Mouse (Mus musculus): ENCODE data around the gene Lhfp. TPM values are rescaled to one million over a fixed set of nuclear protein-coding genes. Genes with fewer than 3 reads are reported as not detected.

Gene Lhfp
- polyA plus RNA-seq, 1 experiment from 2014 or later: 37.4 TPM

- H3K9me3 ChIP-seq (ENCODE audit: control insufficient read depth, low read length): no peaks in the 10 kb centered on the region
- ATAC-seq (ENCODE audit: low FRiP score, low TSS enrichment) (no peak), DNase-seq (ENCODE audit: low spot score) (no peak)
Observed at GRCm38 (mm10) chr3:53056430-53056829, 15.1 kb downstream of the Lhfp start.

GRCm38 (mm10) chr3:53059959-53060358, 18.6 kb downstream of the Lhfp start:
- no peaks in the 10 kb centered on the region for H3K27me3 ChIP-seq (ENCODE audit: control insufficient read depth, insufficient read depth, low read length)
- H3K36me3 ChIP-seq (ENCODE audit: control insufficient read depth, insufficient read depth, low read length): no peaks in the 10 kb centered on the region
- H3K27ac ChIP-seq (replicated peaks): peak overlapping the region; percentile 36; the same call in 1 of the 2 replicates
- DNase-seq (ENCODE audit: low spot score) (no peak), ATAC-seq (ENCODE audit: low FRiP score, low TSS enrichment) (no peak; the same call in 1 of the 2 replicates)
- no peak overlapping the region for H3K4me3 ChIP-seq (ENCODE audit: low read depth, low read length)
- TF ChIP-seq CTCF (IDR thresholded peaks at IDR 0.05; ENCODE audit: low read depth): no peak
- no peak for TF ChIP-seq EP300 (optimal IDR thresholded peaks at IDR 0.05)
- WGBS: 41% methylated on average over 2 of the region's 2 CpGs
- H3K9me3 ChIP-seq (ENCODE audit: control insufficient read depth, low read length): no peaks in the 10 kb centered on the region
- no peak overlapping the region for H3K4me2 ChIP-seq (replicated peaks; ENCODE audit: low read depth)
- H3K4me1 ChIP-seq (replicated peaks; ENCODE audit: control insufficient read depth, insufficient read depth): no peaks in the 10 kb centered on the region
- H3K9ac ChIP-seq (ENCODE audit: low read length): no peak overlapping the region

More at GRCm38 (mm10) chr3:53056430-53056829, 15.1 kb downstream of the Lhfp start:
- Histone ChIP-seq H3K4me1 (replicated peaks; ENCODE audit: control insufficient read depth, insufficient read depth) (no peaks in the 10 kb centered on the region), H3K27ac (replicated peaks) (no peak overlapping the region), H3K36me3 (ENCODE audit: control insufficient read depth, insufficient read depth, low read length) (no peaks in the 10 kb centered on the region), H3K27me3 (ENCODE audit: control insufficient read depth, insufficient read depth, low read length) (no peaks in the 10 kb centered on the region), H3K4me3 (ENCODE audit: low read depth, low read length) (no peak overlapping the region), H3K4me2 (replicated peaks; ENCODE audit: low read depth) (no peak overlapping the region), H3K9ac (ENCODE audit: low read length) (no peak overlapping the region)
- no peak for TF ChIP-seq CTCF (IDR thresholded peaks at IDR 0.05; ENCODE audit: low read depth)
- TF ChIP-seq EP300 (optimal IDR thresholded peaks at IDR 0.05): no peak
- 68% methylated on average over 10 of the region's 10 CpGs for WGBS

- no peak overlapping the region for H3K27ac ChIP-seq (replicated peaks)
- peak; percentile 20 for DNase-seq (ENCODE audit: low spot score)
Observed at GRCm38 (mm10) chr3:53063423-53064147, 22.3 kb downstream of the Lhfp start.

DNA sequence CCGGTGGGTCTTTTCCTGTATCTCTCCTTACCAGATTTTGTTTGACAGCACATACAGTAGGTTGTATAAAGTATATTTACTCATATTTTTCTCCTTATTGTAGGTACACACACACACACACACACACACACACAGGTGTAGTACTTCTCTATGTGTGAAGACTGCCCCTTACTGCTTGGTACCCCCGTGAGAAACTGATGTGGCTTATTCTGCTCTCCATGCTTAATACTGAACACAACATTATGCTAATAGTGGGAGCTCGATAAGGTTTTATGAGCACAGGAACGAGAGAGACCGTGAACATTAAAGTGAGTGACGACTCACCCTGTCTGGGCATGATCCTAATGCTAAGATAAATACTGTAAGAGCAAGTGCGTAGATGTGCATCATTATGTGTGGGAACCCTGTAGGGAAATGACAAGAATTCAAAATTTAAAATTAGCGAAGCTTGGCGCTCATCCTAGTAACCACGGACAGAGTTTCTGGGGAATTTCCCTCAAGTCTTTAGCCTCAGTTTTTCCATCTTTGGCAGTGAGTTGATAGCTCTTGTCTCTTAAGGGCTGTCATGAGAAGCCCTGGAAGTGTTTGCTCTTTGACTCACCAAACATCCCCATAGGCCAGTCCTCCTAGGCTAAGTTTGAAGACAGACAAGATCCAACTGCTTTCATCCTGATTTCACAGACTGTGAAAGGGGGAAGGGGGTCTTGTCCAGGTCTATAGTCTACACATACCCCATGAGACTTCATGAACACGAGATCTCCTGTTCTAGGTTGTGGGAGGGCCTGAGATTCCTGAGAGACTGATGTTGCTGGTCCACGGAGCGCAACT, 24.2 kb downstream of the Lhfp start:
- H3K27me3 ChIP-seq (ENCODE audit: control insufficient read depth, insufficient read depth, low read length): no peaks in the 10 kb centered on the region
- ATAC-seq (ENCODE audit: low FRiP score, low TSS enrichment): no peak
- H3K4me2 ChIP-seq (replicated peaks; ENCODE audit: low read depth): no peak overlapping the region
- TF ChIP-seq EP300 (optimal IDR thresholded peaks at IDR 0.05) (no peak), CTCF (IDR thresholded peaks at IDR 0.05; ENCODE audit: low read depth) (no peak)
- no peaks in the 10 kb centered on the region for H3K36me3 ChIP-seq (ENCODE audit: control insufficient read depth, insufficient read depth, low read length)
- 65% methylated on average over 13 of the region's 13 CpGs for WGBS
- H3K4me1 ChIP-seq (replicated peaks; ENCODE audit: control insufficient read depth, insufficient read depth): no peaks in the 10 kb centered on the region
- no peak for DNase-seq (ENCODE audit: low spot score)
- H3K4me3 ChIP-seq (ENCODE audit: low read depth, low read length): no peak overlapping the region
- no peak overlapping the region for H3K9ac ChIP-seq (ENCODE audit: low read length)
- H3K9me3 ChIP-seq (ENCODE audit: control insufficient read depth, low read length): no peaks in the 10 kb centered on the region
- no peak overlapping the region for H3K27ac ChIP-seq (replicated peaks)

More at GRCm38 (mm10) chr3:53063423-53064147, 22.3 kb downstream of the Lhfp start:
- ATAC-seq (ENCODE audit: low FRiP score, low TSS enrichment): no peak
- H3K4me3 ChIP-seq (ENCODE audit: low read depth, low read length): no peak overlapping the region
- H3K9ac ChIP-seq (ENCODE audit: low read length): no peak overlapping the region
- 40% methylated on average over 13 of the region's 13 CpGs for WGBS
- H3K9me3 ChIP-seq (ENCODE audit: control insufficient read depth, low read length): no peaks in the 10 kb centered on the region
- H3K4me1 ChIP-seq (replicated peaks; ENCODE audit: control insufficient read depth, insufficient read depth): no peaks in the 10 kb centered on the region
- H3K27me3 ChIP-seq (ENCODE audit: control insufficient read depth, insufficient read depth, low read length): no peaks in the 10 kb centered on the region
- TF ChIP-seq CTCF (IDR thresholded peaks at IDR 0.05; ENCODE audit: low read depth) (no peak), EP300 (optimal IDR thresholded peaks at IDR 0.05) (no peak)
- H3K36me3 ChIP-seq (ENCODE audit: control insufficient read depth, insufficient read depth, low read length): no peaks in the 10 kb centered on the region
- no peak overlapping the region; the same call in 1 of the 2 replicates for H3K4me2 ChIP-seq (replicated peaks; ENCODE audit: low read depth)

- ATAC-seq (ENCODE audit: low FRiP score, low TSS enrichment) (no peak), DNase-seq (ENCODE audit: low spot score) (no peak)
- Histone ChIP-seq H3K9me3 (ENCODE audit: control insufficient read depth, low read length) (no peaks in the 10 kb centered on the region), H3K4me3 (ENCODE audit: low read depth, low read length) (no peak overlapping the region), H3K9ac (ENCODE audit: low read length) (no peak overlapping the region), H3K27ac (replicated peaks) (no peak overlapping the region), H3K4me2 (replicated peaks; ENCODE audit: low read depth) (no peak overlapping the region), H3K4me1 (replicated peaks; ENCODE audit: control insufficient read depth, insufficient read depth) (no peaks in the 10 kb centered on the region), H3K27me3 (ENCODE audit: control insufficient read depth, insufficient read depth, low read length) (no peaks in the 10 kb centered on the region), H3K36me3 (ENCODE audit: control insufficient read depth, insufficient read depth, low read length) (no peaks in the 10 kb centered on the region)
- 76% methylated on average over 4 of the region's 4 CpGs for WGBS
- TF ChIP-seq CTCF (IDR thresholded peaks at IDR 0.05; ENCODE audit: low read depth) (no peak), EP300 (optimal IDR thresholded peaks at IDR 0.05) (no peak)
Observed at GRCm38 (mm10) chr3:53066095-53066372, 24.7 kb downstream of the Lhfp start.

- Histone ChIP-seq H3K27ac (replicated peaks) (no peak overlapping the region), H3K4me2 (replicated peaks; ENCODE audit: low read depth) (no peak overlapping the region), H3K36me3 (ENCODE audit: control insufficient read depth, insufficient read depth, low read length) (no peaks in the 10 kb centered on the region), H3K4me3 (ENCODE audit: low read depth, low read length) (no peak overlapping the region), H3K4me1 (replicated peaks; ENCODE audit: control insufficient read depth, insufficient read depth) (no peaks in the 10 kb centered on the region), H3K27me3 (ENCODE audit: control insufficient read depth, insufficient read depth, low read length) (no peaks in the 10 kb centered on the region), H3K9me3 (ENCODE audit: control insufficient read depth, low read length) (no peaks in the 10 kb centered on the region), H3K9ac (ENCODE audit: low read length) (no peak overlapping the region)
- WGBS: 74% methylated on average over 5 of the region's 5 CpGs
- ATAC-seq (ENCODE audit: low FRiP score, low TSS enrichment): no peak
- no peak for TF ChIP-seq EP300 (optimal IDR thresholded peaks at IDR 0.05)
- no peak for TF ChIP-seq CTCF (IDR thresholded peaks at IDR 0.05; ENCODE audit: low read depth)
- DNase-seq (ENCODE audit: low spot score): no peak
Observed at GRCm38 (mm10) chr3:53068399-53068798, 27.1 kb downstream of the Lhfp start.
